Mouse (Mus musculus): ENCODE results near the gene Macc1. TPM values are rescaled to one million over a fixed set of nuclear protein-coding genes. Genes with fewer than 3 reads are reported as not detected.

The Macc1 gene
- polyA plus RNA-seq (2012; rRNA removed) (0.01 TPM in 2 replicates), polyA plus RNA-seq (2014; fragmentation: Nextera tagmentation; extraction: Ambion mirVana) (not detected in 2 replicates)

GRCm38 (mm10) chr12:119313970-119314369 lies at the start of gene Macc1:
Macc1 (plus strand) TSS chr12:119314270.
- no peak within 1 kb of the TSS for H3K4me3 ChIP-seq (ENCODE audit: insufficient read depth in 1 of 2, low read depth in 2 of 2, low read length in 2 of 2)
- no peak for DNase-seq (ENCODE audit: low read depth in 3 of 3, low spot score in 3 of 3)
- no peak within 1 kb of the TSS for H3K27ac ChIP-seq
- H3K4me2 ChIP-seq (ENCODE audit: low read depth) = no peak within 1 kb of the TSS
- no peaks in the 10 kb centered on the region for H3K27me3 ChIP-seq (ENCODE audit: control insufficient read depth, insufficient read depth, low read length)
- no peaks in the 10 kb centered on the region for H3K36me3 ChIP-seq (replicated peaks; ENCODE audit: control insufficient read depth, insufficient read depth, low read depth)
- H3K9me3 ChIP-seq (ENCODE audit: control insufficient read depth, low read length) = no peaks in the 10 kb centered on the region
- no peaks in the 10 kb centered on the region for H3K4me1 ChIP-seq (replicated peaks; ENCODE audit: control insufficient read depth in 2 of 2, insufficient read depth in 2 of 2, low read length in 1 of 2)
- TF ChIP-seq CTCF (IDR thresholded peaks at IDR 0.05; ENCODE audit: low read depth) (no peak), EP300 (IDR thresholded peaks at IDR 0.05; ENCODE audit: low read depth) (no peak)
- ATAC-seq (ENCODE audit: insufficient read depth) = no peak
- no peak within 1 kb of the TSS for H3K9ac ChIP-seq (replicated peaks)

GRCm38 (mm10) chr12:119264506-119264905 lies 49.6 kb upstream of the Macc1 start:
- no peaks in the 10 kb centered on the region for H3K36me3 ChIP-seq (replicated peaks; ENCODE audit: control insufficient read depth, insufficient read depth, low read depth)
- no peaks in the 10 kb centered on the region for H3K4me1 ChIP-seq (replicated peaks; ENCODE audit: control insufficient read depth in 2 of 2, insufficient read depth in 2 of 2, low read length in 1 of 2)
- 64% methylated on average over 3 of the region's 3 CpGs for WGBS (ENCODE audit: insufficient replicate concordance)
- no peak overlapping the region for H3K4me3 ChIP-seq (ENCODE audit: insufficient read depth in 1 of 2, low read depth in 2 of 2, low read length in 2 of 2)
- H3K4me2 ChIP-seq (ENCODE audit: low read depth) = no peak overlapping the region
- TF ChIP-seq EP300 (IDR thresholded peaks at IDR 0.05; ENCODE audit: low read depth) (no peak), CTCF (IDR thresholded peaks at IDR 0.05; ENCODE audit: low read depth) (no peak)
- no peak overlapping the region for H3K27ac ChIP-seq
- no peak for DNase-seq (ENCODE audit: low read depth in 3 of 3, low spot score in 3 of 3)
- no peaks in the 10 kb centered on the region for H3K9me3 ChIP-seq (ENCODE audit: control insufficient read depth, low read length)
- H3K9ac ChIP-seq (replicated peaks) = no peak overlapping the region
- H3K27me3 ChIP-seq (ENCODE audit: control insufficient read depth, insufficient read depth, low read length) = no peaks in the 10 kb centered on the region
- no peak for ATAC-seq (ENCODE audit: insufficient read depth)

GRCm38 (mm10) chr12:119268723-119269122 lies 45.3 kb upstream of the Macc1 start:
- no peak for ATAC-seq (ENCODE audit: insufficient read depth)
- WGBS (ENCODE audit: insufficient replicate concordance) = 15% methylated on average over 1 of the region's 1 CpGs
- TF ChIP-seq EP300 (IDR thresholded peaks at IDR 0.05; ENCODE audit: low read depth) (no peak), CTCF (IDR thresholded peaks at IDR 0.05; ENCODE audit: low read depth) (no peak)

GRCm38 (mm10) chr12:119270036-119270435 lies 44.0 kb upstream of the Macc1 start:
- TF ChIP-seq EP300 (IDR thresholded peaks at IDR 0.05; ENCODE audit: low read depth) = no peak
- TF ChIP-seq CTCF (IDR thresholded peaks at IDR 0.05; ENCODE audit: low read depth) = no peak
- Histone ChIP-seq H3K4me1 (replicated peaks; ENCODE audit: control insufficient read depth in 2 of 2, insufficient read depth in 2 of 2, low read length in 1 of 2) (no peaks in the 10 kb centered on the region), H3K9me3 (ENCODE audit: control insufficient read depth, low read length) (no peaks in the 10 kb centered on the region), H3K4me2 (ENCODE audit: low read depth) (no peak overlapping the region), H3K4me3 (ENCODE audit: insufficient read depth in 1 of 2, low read depth in 2 of 2, low read length in 2 of 2) (no peak overlapping the region), H3K9ac (replicated peaks) (no peak overlapping the region), H3K27ac (no peak overlapping the region), H3K36me3 (replicated peaks; ENCODE audit: control insufficient read depth, insufficient read depth, low read depth) (no peaks in the 10 kb centered on the region), H3K27me3 (ENCODE audit: control insufficient read depth, insufficient read depth, low read length) (no peaks in the 10 kb centered on the region)
- DNase-seq (ENCODE audit: low read depth in 3 of 3, low spot score in 3 of 3) (no peak), ATAC-seq (ENCODE audit: insufficient read depth) (no peak)
- WGBS (ENCODE audit: insufficient replicate concordance) = 53% methylated on average over 2 of the region's 2 CpGs

More at GRCm38 (mm10) chr12:119268723-119269122, 45.3 kb upstream of the Macc1 start:
- Histone ChIP-seq H3K9ac (replicated peaks) (no peak overlapping the region), H3K9me3 (ENCODE audit: control insufficient read depth, low read length) (no peaks in the 10 kb centered on the region), H3K4me2 (ENCODE audit: low read depth) (no peak overlapping the region), H3K4me3 (ENCODE audit: insufficient read depth in 1 of 2, low read depth in 2 of 2, low read length in 2 of 2) (no peak overlapping the region), H3K27me3 (ENCODE audit: control insufficient read depth, insufficient read depth, low read length) (no peaks in the 10 kb centered on the region), H3K36me3 (replicated peaks; ENCODE audit: control insufficient read depth, insufficient read depth, low read depth) (no peaks in the 10 kb centered on the region), H3K27ac (no peak overlapping the region), H3K4me1 (replicated peaks; ENCODE audit: control insufficient read depth in 2 of 2, insufficient read depth in 2 of 2, low read length in 1 of 2) (no peaks in the 10 kb centered on the region)
- no peak for DNase-seq (ENCODE audit: low read depth in 3 of 3, low spot score in 3 of 3)

- Histone ChIP-seq H3K9me3 (ENCODE audit: control insufficient read depth, low read length) (no peaks in the 10 kb centered on the region), H3K27ac (no peak overlapping the region), H3K36me3 (replicated peaks; ENCODE audit: control insufficient read depth, insufficient read depth, low read depth) (no peaks in the 10 kb centered on the region), H3K4me1 (replicated peaks; ENCODE audit: control insufficient read depth in 2 of 2, insufficient read depth in 2 of 2, low read length in 1 of 2) (no peaks in the 10 kb centered on the region), H3K9ac (replicated peaks) (no peak overlapping the region), H3K4me3 (ENCODE audit: insufficient read depth in 1 of 2, low read depth in 2 of 2, low read length in 2 of 2) (no peak overlapping the region), H3K27me3 (ENCODE audit: control insufficient read depth, insufficient read depth, low read length) (no peaks in the 10 kb centered on the region), H3K4me2 (ENCODE audit: low read depth) (no peak overlapping the region)
- 48% methylated on average over 1 of the region's 1 CpGs for WGBS (ENCODE audit: insufficient replicate concordance)
- ATAC-seq (ENCODE audit: insufficient read depth) (no peak), DNase-seq (ENCODE audit: low read depth in 3 of 3, low spot score in 3 of 3) (no peak)
- TF ChIP-seq CTCF (IDR thresholded peaks at IDR 0.05; ENCODE audit: low read depth) (no peak), EP300 (IDR thresholded peaks at IDR 0.05; ENCODE audit: low read depth) (no peak)
Measured at GRCm38 (mm10) chr12:119271964-119272363, 42.1 kb upstream of the Macc1 start.
